Mouse (Mus musculus) heart, postnatal 36 days (tissue): Measurements from ENCODE around the gene Hoxa10. TPM values are rescaled to one million over a fixed set of nuclear protein-coding genes. Genes with fewer than 3 reads are reported as not detected.

ENCODE experiments used
- DNase-seq, 2 experiments: peaks; one replicate each; pipeline ENCODE4 v3.0.0; 2021 to 2022
- intact Hi-C: fragments of 180-260 bp; cut with DNase I; formaldehyde crosslinking; loops from one replicate; pipeline ENCODE4 v1.15.1; 2025
- microRNA-seq, 2 experiments: library from miRNA; unstranded; fragments of <30 nt; microRNA quantifications; one replicate each; pipeline ENCODE4 v1.2.0; 2021; ENCODE audit warnings: borderline number of aligned reads in 2 of 2
- total RNA-seq, 2 experiments: library from RNA; stranded (reverse); gene quantifications; 2 replicates each; pipeline ENCODE4 v1.2.3; 2021

The Hoxa10 gene
- total RNA-seq, 2 experiments from 2014 or later = not detected

- DNase-seq = no peak
- intact Hi-C loops = loop anchor here (1.0 kb wide), 1 partner anchor 195 kb away; no protein-coding TSS in a partner anchor
Observed at GRCm38 (mm10) chr6:52196811-52197210, 43.8 kb downstream of the Hoxa10 start.

- no peak for DNase-seq
- intact Hi-C loops = loop anchor here (5.0 kb wide), 1 partner anchor 37 kb away; the partner anchor contains the start of gene Hoxa1
Observed at GRCm38 (mm10) chr6:52194690-52195089, 46.0 kb downstream of the Hoxa10 start.

- intact Hi-C loops = loop anchor here (5.0 kb wide), 1 partner anchor 35 kb away; the partner anchor contains the start of gene Hoxa1
Observed at GRCm38 (mm10) chr6:52191860-52192550, 48.6 kb downstream of the Hoxa10 start.

GRCm38 (mm10) chr6:52190906-52191810, 49.5 kb downstream of the Hoxa10 start, which contains the start of gene Hoxa4:
TSS of gene Hoxa4 (minus strand) at chr6:52191753.
- intact Hi-C loops = loop anchor here (5.0 kb wide), 1 partner anchor 34 kb away; the partner anchor contains the start of gene Hoxa1
- DNase-seq = no peak

More at GRCm38 (mm10) chr6:52191860-52192550, 48.6 kb downstream of the Hoxa10 start:
- peak; percentile 76 to 80 for DNase-seq

- no peak for DNase-seq
- intact Hi-C loops = loop anchor here (5.0 kb wide), 1 partner anchor 33 kb away; the partner anchor contains the start of gene Hoxa1
Observed at GRCm38 (mm10) chr6:52190410-52190809, 50.2 kb downstream of the Hoxa10 start.

GRCm38 (mm10) chr6:52189909-52190308, 50.7 kb downstream of the Hoxa10 start:
- intact Hi-C loops = loop anchor here (5.0 kb wide), 1 partner anchor 33 kb away; the partner anchor contains the start of gene Hoxa1
- no peak for DNase-seq

GRCm38 (mm10) chr6:52189172-52189591, 51.5 kb downstream of the Hoxa10 start:
- intact Hi-C loops = no loop called here
- no peak for DNase-seq

- DNase-seq = no peak
- intact Hi-C loops = no loop called here
Observed at GRCm38 (mm10) chr6:52186500-52186899, 54.2 kb downstream of the Hoxa10 start.

GRCm38 (mm10) chr6:52185834-52186233, 54.8 kb downstream of the Hoxa10 start:
- intact Hi-C loops = no loop called here
- no peak for DNase-seq

- intact Hi-C loops = no loop called here
- DNase-seq = no peak
Observed at GRCm38 (mm10) chr6:52185222-52185621, 55.4 kb downstream of the Hoxa10 start.

GRCm38 (mm10) chr6:52184668-52185067, 56.0 kb downstream of the Hoxa10 start:
- intact Hi-C loops = no loop called here
- no peak for DNase-seq

- intact Hi-C loops = no loop called here
- no peak for DNase-seq
Observed at GRCm38 (mm10) chr6:52183311-52184080, 57.2 kb downstream of the Hoxa10 start.

- no peak for DNase-seq
- intact Hi-C loops = no loop called here
Observed at GRCm38 (mm10) chr6:52182793-52183192, 57.9 kb downstream of the Hoxa10 start.

- intact Hi-C loops = no loop called here
- DNase-seq = no peak
Observed at GRCm38 (mm10) chr6:52182030-52182429, 58.6 kb downstream of the Hoxa10 start.

Small RNA genes within 50 kb of the gene (microRNA-seq; reads per million reads assigned to microRNA genes)
- 153 to 205 reads per million in 2 experiments for gene Mir196b

Other genes starting within 250 kb of the Hoxa10 start
- 1 to 10 TPM; 8.0 to 8.2 TPM for gene Skap2, start 228.3 kb downstream of the Hoxa10 start, total RNA-seq
- under 1 TPM; 0.14 to 0.24 TPM for gene Hoxa1, start 82.5 kb downstream of the Hoxa10 start, total RNA-seq
- under 1 TPM in 1 of 2 experiments, not detected in 1; 0.62 TPM for gene Hoxa2, start 76.0 kb downstream of the Hoxa10 start, total RNA-seq
- gene 5730596B20Rik, start 63.4 kb downstream of the Hoxa10 start, total RNA-seq = under 1 TPM in 1 of 2 experiments, not detected in 1; 0.08 TPM
- under 1 TPM; 0.43 to 0.67 TPM for gene Hoxa4, start 49.1 kb downstream of the Hoxa10 start, total RNA-seq
- gene Hoxa5, start 36.3 kb downstream of the Hoxa10 start, total RNA-seq = under 1 TPM; 0.62 to 0.72 TPM
- gene Hoxa6, start 32.1 kb downstream of the Hoxa10 start, total RNA-seq = not detected
- 1 to 10 TPM in 1 of 2 experiments, under 1 TPM in 1; 0.42 to 1.1 TPM for gene Hoxa3, start 27.5 kb downstream of the Hoxa10 start, total RNA-seq
- not detected for gene Gm28308, start 27.5 kb downstream of the Hoxa10 start, total RNA-seq
- under 1 TPM; 0.24 to 0.47 TPM for gene Hoxa7, start 19.0 kb downstream of the Hoxa10 start, total RNA-seq
- gene Hoxa9, start 9.8 kb downstream of the Hoxa10 start, total RNA-seq = not detected
- gene Hoxa11, start 5.0 kb upstream of the Hoxa10 start, total RNA-seq = not detected
- not detected for gene Hoxa13, start 20.0 kb upstream of the Hoxa10 start, total RNA-seq
- gene Evx1, start 72.6 kb upstream of the Hoxa10 start, total RNA-seq = not detected